Mouse (Mus musculus) limb, embryonic 12.5 days (tissue): ENCODE measurements around the gene Clec2h. TPM values are rescaled to one million over a fixed set of nuclear protein-coding genes. Genes with fewer than 3 reads are reported as not detected.
"Not testable (repeated sequence)": the region's sequence is repeated elsewhere in the genome, so short reads cannot be mapped to it uniquely, and the experiment has no call there.

ENCODE experiments used
- ATAC-seq: fragments of 200-750 bp; cut with Nextera tagmentation; 2 replicates; pipeline ENCODE4 v1.8.0; 2017; ENCODE audit warnings: low read depth, moderate TSS enrichment; ENCODE audit not compliant: insufficient number of reproducible peaks, insufficient read depth, low FRiP score, low TSS enrichment
- H3K27ac ChIP-seq: fragments of 300-500 bp; sonication (generic); 2 replicates; pipeline ENCODE4 v1.5.1; 2016; ENCODE audit warnings: mild to moderate bottlenecking, moderate library complexity
- H3K27me3 ChIP-seq: fragments of 300-500 bp; sonication (generic); 2 replicates; pipeline ENCODE4 v1.6.1; 2016; ENCODE audit warnings: mild to moderate bottlenecking, moderate library complexity
- H3K36me3 ChIP-seq: fragments of 300-500 bp; sonication (generic); 2 replicates; pipeline ENCODE4 v1.6.1; 2016; ENCODE audit warnings: mild to moderate bottlenecking, moderate library complexity
- H3K4me1 ChIP-seq: fragments of 300-500 bp; sonication (generic); replicated peaks from 2 replicates; pipeline ENCODE4 v1.6.1; 2016
- H3K4me2 ChIP-seq: fragments of 300-500 bp; sonication (generic); 2 replicates; pipeline ENCODE4 v1.6.1; 2016; ENCODE audit warnings: mild to moderate bottlenecking, moderate library complexity
- H3K4me3 ChIP-seq: fragments of 300-500 bp; sonication (generic); replicated peaks from 2 replicates; pipeline ENCODE4 v1.5.1; 2016; ENCODE audit warnings: mild to moderate bottlenecking
- H3K9ac ChIP-seq: fragments of 300-500 bp; sonication (generic); replicated peaks from 2 replicates; pipeline ENCODE4 v1.6.1; 2016; ENCODE audit warnings: mild to moderate bottlenecking, moderate library complexity
- H3K9me3 ChIP-seq: fragments of 300-500 bp; sonication (generic); 2 replicates; pipeline ENCODE4 v1.6.1; 2016; ENCODE audit warnings: mild to moderate bottlenecking, moderate library complexity
- WGBS: fragments of 180-500 bp; shearing (Covaris S2); methylation state at CpG from one replicate; pipeline ENCODE4 v1.1.7; 2016; 5-methylcytosine and 5-hydroxymethylcytosine counted together
- polyA plus RNA-seq: library from polyadenylated mRNA; unstranded; fragments of >200 nt; fragmentation: Nextera tagmentation; extraction: Ambion mirVana; gene quantifications from 2 replicates; pipeline ENCODE4 v1.2.1, GENCODE M21; 2016

The Clec2h gene
- polyA plus RNA-seq, 1 experiment from 2014 or later, result not detected

GRCm38 (mm10) chr6:128645708-128646107, 16.5 kb upstream of the Clec2h start:
- H3K4me1 ChIP-seq, ATAC-seq, H3K27me3 ChIP-seq, H3K9me3 ChIP-seq, H3K9ac ChIP-seq, H3K4me3 ChIP-seq, H3K36me3 ChIP-seq, H3K4me2 ChIP-seq, H3K27ac ChIP-seq: not testable (repeated sequence)
- WGBS, result 91% methylated on average over 12 of the region's 12 CpGs

- Histone ChIP-seq H3K9ac (no peak overlapping the region), H3K4me1 (no peaks in the 10 kb centered on the region), H3K4me2 (no peak overlapping the region), H3K27ac (no peak overlapping the region), H3K36me3 (no peaks in the 10 kb centered on the region), H3K4me3 (no peak overlapping the region), H3K27me3 (no peaks in the 10 kb centered on the region), H3K9me3 (no peaks in the 10 kb centered on the region)
- 82% methylated on average over 3 of the region's 3 CpGs for WGBS
- no peak for ATAC-seq
Measured at GRCm38 (mm10) chr6:128649681-128650080, 12.5 kb upstream of the Clec2h start.

GRCm38 (mm10) chr6:128650187-128650586, 12.0 kb upstream of the Clec2h start:
- Histone ChIP-seq H3K4me3 (no peak overlapping the region), H3K9ac (no peak overlapping the region), H3K27me3 (no peaks in the 10 kb centered on the region), H3K9me3 (no peaks in the 10 kb centered on the region), H3K4me2 (no peak overlapping the region), H3K4me1 (no peaks in the 10 kb centered on the region), H3K27ac (no peak overlapping the region), H3K36me3 (no peaks in the 10 kb centered on the region)
- WGBS, result 75% methylated on average over 1 of the region's 1 CpGs
- ATAC-seq, result no peak

- H3K9ac ChIP-seq, H3K9me3 ChIP-seq, H3K4me1 ChIP-seq, H3K4me2 ChIP-seq, H3K36me3 ChIP-seq, H3K4me3 ChIP-seq, H3K27me3 ChIP-seq, H3K27ac ChIP-seq, ATAC-seq: not testable (repeated sequence)
- 91% methylated on average over 7 of the region's 7 CpGs for WGBS
Measured at GRCm38 (mm10) chr6:128650827-128651226, 11.4 kb upstream of the Clec2h start.

- Histone ChIP-seq H3K4me2 (no peak overlapping the region), H3K36me3 (no peaks in the 10 kb centered on the region), H3K27ac (no peak overlapping the region), H3K4me3 (no peak overlapping the region), H3K9ac (no peak overlapping the region), H3K9me3 (no peaks in the 10 kb centered on the region), H3K27me3 (no peaks in the 10 kb centered on the region), H3K4me1 (no peaks in the 10 kb centered on the region)
- 92% methylated on average over 1 of the region's 1 CpGs for WGBS
- no peak for ATAC-seq
Measured at GRCm38 (mm10) chr6:128652938-128653337, 9.2 kb upstream of the Clec2h start.

GRCm38 (mm10) chr6:128661249-128661648, 936 bp upstream of the Clec2h start:
- H3K36me3 ChIP-seq, result no peaks in the 10 kb centered on the region
- H3K4me3 ChIP-seq, result no peak overlapping the region
- H3K27me3 ChIP-seq, result no peaks in the 10 kb centered on the region
- no peaks in the 10 kb centered on the region for H3K4me1 ChIP-seq
- no peak overlapping the region for H3K9ac ChIP-seq
- H3K9me3 ChIP-seq, result no peaks in the 10 kb centered on the region
- WGBS, result 92% methylated on average over 1 of the region's 1 CpGs
- H3K4me2 ChIP-seq, result no peak overlapping the region
- no peak for ATAC-seq
- H3K27ac ChIP-seq, result no peak overlapping the region

GRCm38 (mm10) chr6:128669936-128670335, 7.8 kb downstream of the Clec2h start:
- no peaks in the 10 kb centered on the region for H3K36me3 ChIP-seq

GRCm38 (mm10) chr6:128679574-128679973, 17.4 kb downstream of the Clec2h start:
- Histone ChIP-seq H3K4me3 (no peak overlapping the region), H3K27ac (no peak overlapping the region), H3K9ac (no peak overlapping the region), H3K27me3 (no peaks in the 10 kb centered on the region), H3K4me2 (no peak overlapping the region), H3K4me1 (no peaks in the 10 kb centered on the region), H3K9me3 (no peaks in the 10 kb centered on the region), H3K36me3 (no peaks in the 10 kb centered on the region)
- ATAC-seq, result no peak

More at GRCm38 (mm10) chr6:128669936-128670335, 7.8 kb downstream of the Clec2h start:
- no peak overlapping the region for H3K27ac ChIP-seq
- no peaks in the 10 kb centered on the region for H3K27me3 ChIP-seq
- ATAC-seq, result no peak
- no peaks in the 10 kb centered on the region for H3K4me1 ChIP-seq
- H3K4me2 ChIP-seq, result no peak overlapping the region
- no peak overlapping the region for H3K9ac ChIP-seq
- H3K4me3 ChIP-seq, result no peak overlapping the region
- 49% methylated on average over 4 of the region's 4 CpGs for WGBS
- no peaks in the 10 kb centered on the region for H3K9me3 ChIP-seq

- Histone ChIP-seq H3K27me3 (no peaks in the 10 kb centered on the region), H3K9ac (no peak overlapping the region), H3K9me3 (no peaks in the 10 kb centered on the region), H3K27ac (no peak overlapping the region), H3K4me1 (no peaks in the 10 kb centered on the region), H3K4me3 (no peak overlapping the region), H3K36me3 (no peaks in the 10 kb centered on the region), H3K4me2 (no peak overlapping the region)
- WGBS, result 85% methylated on average over 3 of the region's 3 CpGs
- ATAC-seq, result no peak
Measured at GRCm38 (mm10) chr6:128701691-128702090, 39.5 kb downstream of the Clec2h start.

GRCm38 (mm10) chr6:128722959-128723358, 60.8 kb downstream of the Clec2h start, which contains the start of gene Klrb1:
TSS of gene Klrb1 (minus strand) at chr6:128723059.
- no peak for ATAC-seq
- no peak within 1 kb of the TSS for H3K9ac ChIP-seq
- H3K9me3 ChIP-seq, result no peaks in the 10 kb centered on the region
- WGBS, result 88% methylated on average over 4 of the region's 4 CpGs
- no peaks in the 10 kb centered on the region for H3K4me1 ChIP-seq
- no peaks in the 10 kb centered on the region for H3K36me3 ChIP-seq
- no peaks in the 10 kb centered on the region for H3K27me3 ChIP-seq
- no peak within 1 kb of the TSS for H3K27ac ChIP-seq
- no peak within 1 kb of the TSS for H3K4me3 ChIP-seq
- H3K4me2 ChIP-seq, result no peak within 1 kb of the TSS
